Mouse (Mus musculus) brain, embryonic 14.5 days (tissue): Measurements from ENCODE around the gene Nr2f2.

ENCODE experiments used
- CTCF ChIP-seq: fragments of 200-500 bp; IDR thresholded peaks from 2 replicates; pipeline ENCODE4 v1.5.1; 2012; ENCODE audit warnings: inconsistent platforms, mild to moderate bottlenecking, moderate library complexity, borderline replicate concordance; ENCODE audit not compliant: insufficient read depth, insufficient read length; ENCODE audit errors: extremely low read depth
- POLR2A ChIP-seq: fragments of 200-500 bp; IDR thresholded peaks from 2 replicates; pipeline ENCODE4 v1.6.1; 2012; ENCODE audit warnings: mild to moderate bottlenecking, inconsistent platforms, borderline replicate concordance; ENCODE audit not compliant: poor library complexity, insufficient read depth, insufficient read length, severe bottlenecking; ENCODE audit errors: extremely low read depth

GRCm38 (mm10) chr7:70406527-70406926, 40.0 kb upstream of the Nr2f2 start:
- TF ChIP-seq CTCF: no peak
- TF ChIP-seq POLR2A: no peak
